28 mouse cellular contexts compared by ENCODE assay signal in genomic region chr1:93373665-93374064, GRCm38 (mm10). TPM values are rescaled to one million over a fixed set of nuclear protein-coding genes. Genes with fewer than 3 reads are reported as not detected.
DNase-seq lines count a peak whose midpoint lies in the region; ATAC-seq and TF ChIP-seq lines count a peak whose summit lies in the region.
"Had no signal": no experiment of that assay in that cellular context is flagged by ENCODE, and none has a peak within 500 bp of the region (broad histone marks: within the 10 kb centered on the region; RNA-seq: fewer than 3 reads in every experiment).

Ano7 (plus strand) TSS chr1:93373930.

- H3K36me3 ChIP-seq in hindbrain, embryonic 10.5 days: no peaks in the 10 kb centered on the region
- H3K36me3 ChIP-seq in hindbrain, embryonic 11.5 days (ENCODE audit: control insufficient read depth, insufficient read depth, low read length): no peaks in the 10 kb centered on the region
- no peaks in the 10 kb centered on the region for H3K36me3 ChIP-seq in intestine, embryonic 16.5 days (ENCODE audit: control insufficient read depth, insufficient read depth, low read length)
- H3K36me3 ChIP-seq in stomach, embryonic 14.5 days (ENCODE audit: control insufficient read depth, insufficient read depth, low read length): no peaks in the 10 kb centered on the region
- H3K36me3 ChIP-seq: midbrain, embryonic 15.5 days had no signal

- peaks cover 11% of the 10 kb centered on the region for H3K4me1 ChIP-seq in hindbrain, embryonic 10.5 days (replicated peaks)
- H3K4me1 ChIP-seq in hindbrain, embryonic 11.5 days (replicated peaks; ENCODE audit: control insufficient read depth, insufficient read depth, low read length): no peaks in the 10 kb centered on the region
- H3K4me1 ChIP-seq in intestine, embryonic 16.5 days (ENCODE audit: control insufficient read depth, insufficient read depth, low read length): no peaks in the 10 kb centered on the region
- H3K4me1 ChIP-seq in stomach, embryonic 14.5 days (ENCODE audit: control insufficient read depth, insufficient read depth, low read length): no peaks in the 10 kb centered on the region
- H3K4me1 ChIP-seq: midbrain, embryonic 15.5 days; neural tube, embryonic 13.5 days had no signal

- peak within 1 kb of the TSS; percentile 67 for H3K27ac ChIP-seq in hindbrain, embryonic 10.5 days
- no peak within 1 kb of the TSS for H3K27ac ChIP-seq in hindbrain, embryonic 11.5 days (ENCODE audit: low read depth, low read length)
- no peak within 1 kb of the TSS for H3K27ac ChIP-seq in intestine, embryonic 16.5 days (ENCODE audit: low read length)
- H3K27ac ChIP-seq in stomach, embryonic 14.5 days (ENCODE audit: low read length): 0 out of 2 replicates have a peak within 1 kb of the TSS, but pooled peaks have one; percentile 55
- H3K27ac ChIP-seq in layer of hippocampus, adult 2 months: no peak within 1 kb of the TSS
- H3K27ac ChIP-seq: midbrain, embryonic 15.5 days; neural tube, embryonic 13.5 days had no signal

- no peaks in the 10 kb centered on the region for H3K9me3 ChIP-seq in hindbrain, embryonic 10.5 days
- no peaks in the 10 kb centered on the region for H3K9me3 ChIP-seq in hindbrain, embryonic 11.5 days (ENCODE audit: control insufficient read depth, low read length)
- H3K9me3 ChIP-seq in intestine, embryonic 16.5 days (ENCODE audit: control insufficient read depth, low read length): no peaks in the 10 kb centered on the region
- H3K9me3 ChIP-seq in stomach, embryonic 14.5 days (ENCODE audit: control insufficient read depth, low read depth, low read length): no peaks in the 10 kb centered on the region
- H3K9me3 ChIP-seq: megakaryocyte, embryonic 14.5 days; midbrain, embryonic 15.5 days; neural tube, embryonic 13.5 days had no signal

- no peak within 1 kb of the TSS for H3K4me3 ChIP-seq in hindbrain, embryonic 10.5 days
- no peak within 1 kb of the TSS for H3K4me3 ChIP-seq in hindbrain, embryonic 11.5 days (ENCODE audit: low read depth, low read length)
- H3K4me3 ChIP-seq in intestine, embryonic 16.5 days (ENCODE audit: low read length): peak within 1 kb of the TSS; percentile 7; the same call in 1 of the 2 replicates
- no peak within 1 kb of the TSS for H3K4me3 ChIP-seq in stomach, embryonic 14.5 days (ENCODE audit: low read depth, low read length)
- no peak within 1 kb of the TSS for H3K4me3 ChIP-seq in layer of hippocampus, adult 2 months
- H3K4me3 ChIP-seq: megakaryocyte, embryonic 14.5 days; midbrain, embryonic 15.5 days; neural tube, embryonic 13.5 days had no signal

- TF ChIP-seq CTCF in layer of hippocampus, adult 2 months (conservative IDR thresholded peaks at IDR 0.05): no peak

- no peak for DNase-seq in hindbrain, embryonic 10.5 days (ENCODE audit: low spot score)
- DNase-seq in hindbrain, embryonic 11.5 days (ENCODE audit: low spot score): no peak
- DNase-seq in ES-CJ7 (ENCODE audit: low read depth, low spot score): peak; percentile 51
- no peak for DNase-seq in adrenal gland, adult 2 months
- no peak for DNase-seq in adrenal gland, postnatal 36 days
- no peak for DNase-seq in layer of hippocampus, adult 2 months (ENCODE audit: low spot score in 2 of 2)
- DNase-seq: cerebellum, adult 11-12 months; cerebellum, postnatal 10 days; heart, postnatal 36 days; kidney, adult 8-10 months; kidney, postnatal 14 days; layer of hippocampus, postnatal 36 days; lung, adult 2 months; lung, postnatal 14 days; retina, postnatal 1 day; right cerebral cortex, postnatal 25 days had no signal

- 78% methylated on average over 4 of the region's 4 CpGs for WGBS in hindbrain, embryonic 10.5 days
- 82% methylated on average over 4 of the region's 4 CpGs for WGBS in hindbrain, embryonic 11.5 days
- 54% methylated on average over 4 of the region's 4 CpGs for WGBS in intestine, embryonic 16.5 days
- 59% methylated on average over 4 of the region's 4 CpGs for WGBS in stomach, embryonic 14.5 days

- no peak within 1 kb of the TSS for H3K9ac ChIP-seq in hindbrain, embryonic 11.5 days (ENCODE audit: low read depth, low read length)
- 0 out of 2 replicates have a peak within 1 kb of the TSS, but pooled peaks have one; percentile 12 for H3K9ac ChIP-seq in intestine, embryonic 16.5 days (ENCODE audit: low read depth, low read length)
- no peak within 1 kb of the TSS for H3K9ac ChIP-seq in stomach, embryonic 14.5 days (replicated peaks; ENCODE audit: low read depth, low read length)
- H3K9ac ChIP-seq: midbrain, embryonic 15.5 days had no signal

- no peak within 1 kb of the TSS for H3K4me2 ChIP-seq in hindbrain, embryonic 11.5 days (replicated peaks; ENCODE audit: low read depth, low read length)
- H3K4me2 ChIP-seq in intestine, embryonic 16.5 days (ENCODE audit: low read depth, low read length): no peak within 1 kb of the TSS
- peak within 1 kb of the TSS; percentile 16 for H3K4me2 ChIP-seq in stomach, embryonic 14.5 days (replicated peaks; ENCODE audit: low read depth, low read length)
- H3K4me2 ChIP-seq: midbrain, embryonic 15.5 days; neural tube, embryonic 13.5 days had no signal

- no peaks in the 10 kb centered on the region for H3K27me3 ChIP-seq in hindbrain, embryonic 10.5 days (ENCODE audit: insufficient read depth, poor library complexity, severe bottlenecking)
- H3K27me3 ChIP-seq in hindbrain, embryonic 11.5 days (ENCODE audit: control insufficient read depth, insufficient read depth, low read length): no peaks in the 10 kb centered on the region
- H3K27me3 ChIP-seq in intestine, embryonic 16.5 days (replicated peaks; ENCODE audit: control insufficient read depth, insufficient read depth, low read length): no peaks in the 10 kb centered on the region
- H3K27me3 ChIP-seq in stomach, embryonic 14.5 days (ENCODE audit: control insufficient read depth, insufficient read depth, low read length): no peaks in the 10 kb centered on the region
- H3K27me3 ChIP-seq: midbrain, embryonic 15.5 days; neural tube, embryonic 13.5 days had no signal

- no peak for ATAC-seq in hindbrain, embryonic 11.5 days (ENCODE audit: low FRiP score)
- ATAC-seq in intestine, embryonic 16.5 days: peak; percentile 66; the same call in 1 of the 2 replicates
- ATAC-seq in stomach, embryonic 14.5 days (ENCODE audit: insufficient number of reproducible peaks, insufficient read depth, low FRiP score, low read depth): peak; percentile 76
- ATAC-seq: hindbrain, embryonic 16.5 days; midbrain, embryonic 15.5 days had no signal

RNA-seq across cellular contexts. Expression of gene Ano7, which starts in this region (rescaled TPM):
- polyA plus RNA-seq in hindbrain, embryonic 10.5 days (2016; fragmentation: Nextera tagmentation; extraction: Ambion mirVana): 0.07 and 0.29 TPM in 2 replicates
- polyA plus RNA-seq in hindbrain, embryonic 11.5 days (2014; fragmentation: Nextera tagmentation; extraction: Ambion mirVana): 0.23 TPM in 1 of 2 replicates, not detected in the other
- 2.2 and 2.6 TPM in 2 replicates for polyA plus RNA-seq in intestine, embryonic 16.5 days (2015; fragmentation: Nextera tagmentation; extraction: Ambion mirVana)
- 0.77 and 0.81 TPM in 2 replicates for polyA plus RNA-seq in stomach, embryonic 14.5 days (2014; fragmentation: Nextera tagmentation; extraction: Ambion mirVana)
- total RNA-seq in adrenal gland, adult 2 months (2021): not detected
- 0.07 and 0.21 TPM in 2 replicates for polyA plus RNA-seq in adrenal gland, adult 2 months (2012; rRNA removed)
- total RNA-seq in adrenal gland, postnatal 36 days (2021): not detected
- not detected for total RNA-seq in layer of hippocampus, adult 2 months (2021)
- total RNA-seq: adrenal gland, adult 18-20 months; gastrocnemius, adult 18-20 months; gastrocnemius, postnatal 4 days; heart, adult 8-10 months; heart, postnatal 36 days; liver, adult 2 months had no signal
- polyA plus RNA-seq: forebrain, embryonic 11.5 days had no signal

Comparison
In these comparisons a context has a peak if more than half of its experiments do, and no peak if none do; other contexts are left out.
1. Peak in ATAC-seq, H3K27ac ChIP-seq and H3K4me2 ChIP-seq in stomach, embryonic 14.5 days; RNA of the gene not detected or under 1 TPM.